Mouse (Mus musculus) adrenal gland, adult (tissue): ENCODE measurements around the gene 1700102P08Rik.
A peak's percentile ranks its signal among the peaks of the same experiment; 100 is the strongest.

Experiments used
- DNase-seq, 2 experiments: peaks; one replicate each; pipeline ENCODE4 v3.0.0; 2022 to 2023; ENCODE audit warnings: low spot score in 1 of 2; ENCODE audit not compliant: inconsistent age in 2 of 2

The 1700102P08Rik gene

DNA sequence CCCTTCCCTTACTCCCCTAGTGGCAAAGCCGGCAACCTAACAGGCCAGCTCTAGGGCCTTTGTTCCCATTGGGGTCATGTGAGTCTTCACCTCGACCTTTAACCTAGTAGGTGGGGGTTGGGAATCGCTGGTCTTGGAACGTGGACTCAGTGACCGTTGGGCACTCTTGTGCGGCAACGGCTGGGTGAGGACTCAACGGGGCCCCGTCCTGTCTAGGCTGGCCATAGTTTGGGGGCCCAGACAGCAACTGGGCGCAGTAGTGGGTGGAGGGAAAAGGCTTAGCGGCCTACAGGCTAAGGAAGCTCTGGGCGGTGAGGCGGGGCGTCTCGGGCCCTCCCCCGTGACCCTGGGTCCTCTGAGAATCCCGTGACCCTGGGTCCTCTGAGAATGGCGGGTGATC lies at the start of gene 1700102P08Rik:
1700102P08Rik (plus strand) TSS at position 130 of the 400 bp plus-strand sequence.
- peak in 1 of 2 experiments; percentile 17 for DNase-seq

DNA sequence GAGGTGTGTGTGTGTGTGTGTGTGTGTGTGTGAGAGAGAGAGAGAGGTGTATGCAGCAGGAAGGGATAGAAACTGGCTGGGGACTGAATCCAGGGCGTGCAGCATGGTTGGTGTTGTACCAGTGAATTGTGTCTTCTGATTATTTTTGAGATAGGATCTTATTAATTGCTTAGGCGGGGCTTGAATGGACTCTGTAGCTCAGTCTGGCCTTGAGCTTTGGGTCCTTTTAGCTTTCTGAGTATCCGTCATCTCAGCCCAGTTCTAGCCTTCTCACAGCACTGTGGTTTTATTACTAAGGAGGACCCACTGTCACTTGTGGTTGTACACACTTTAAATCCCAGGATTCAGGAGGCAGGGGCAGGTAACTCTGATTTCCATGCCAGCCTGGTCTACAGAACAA lies 49.3 kb upstream of the 1700102P08Rik start:
- DNase-seq = peak; percentile 38 to 80

DNA sequence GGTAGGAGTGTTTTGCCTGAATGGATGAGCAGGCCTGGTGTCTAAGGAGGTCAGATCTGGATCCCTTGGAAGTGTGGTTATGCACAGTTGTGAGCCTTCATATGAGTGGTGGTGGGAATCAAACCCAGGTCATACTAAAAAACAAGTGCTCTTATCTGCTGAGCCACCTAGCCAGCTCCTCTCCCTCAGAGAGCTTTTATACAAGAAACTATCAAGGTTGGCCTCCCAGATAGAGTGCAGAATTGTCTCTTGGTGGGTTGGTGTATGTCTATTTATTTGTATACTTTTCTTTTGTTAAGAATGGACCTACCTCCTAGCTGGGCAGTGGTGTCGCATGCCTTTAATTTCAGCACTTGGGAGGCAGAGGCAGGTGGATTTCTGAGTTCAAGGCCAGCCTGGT lies 48.8 kb upstream of the 1700102P08Rik start:
- no peak for DNase-seq

DNA sequence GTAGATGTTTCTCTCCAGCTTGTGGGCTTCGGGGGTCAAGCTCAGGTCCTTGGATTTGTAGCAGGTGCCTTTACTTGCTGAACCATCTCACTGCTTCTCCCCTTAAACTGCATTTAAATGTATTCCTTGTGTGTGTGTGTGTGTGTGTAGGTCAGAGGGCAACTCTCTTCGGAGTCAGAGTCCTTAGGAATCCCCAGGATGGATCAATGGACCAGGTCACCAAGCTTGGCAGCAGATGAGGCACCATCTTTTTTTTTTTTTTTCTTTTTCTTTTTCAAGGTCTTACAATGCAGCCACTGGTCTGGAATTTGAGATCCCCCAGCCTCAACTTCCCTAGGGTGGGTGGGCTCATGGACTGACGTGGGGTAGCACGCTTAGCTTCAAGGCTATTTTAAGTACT lies 48.1 kb upstream of the 1700102P08Rik start:
- no peak for DNase-seq

DNA sequence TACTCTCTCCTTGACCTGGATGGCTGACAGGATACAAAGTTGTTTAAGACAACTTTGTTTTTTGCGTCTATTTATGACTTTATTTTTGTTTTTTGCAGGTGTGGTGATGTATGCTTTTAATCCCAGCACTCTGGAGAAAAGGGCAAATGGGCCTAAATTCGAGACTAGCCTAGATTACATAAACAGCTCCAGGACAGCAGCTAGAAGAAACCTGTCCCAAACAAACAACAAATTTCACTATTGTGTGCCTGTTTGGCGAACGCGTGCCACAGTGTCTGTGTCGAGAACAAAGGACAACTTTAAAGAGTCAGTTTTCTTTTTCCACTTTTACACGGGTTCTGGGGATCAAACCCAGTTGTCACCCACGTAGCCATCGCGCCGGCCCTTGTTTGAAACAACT lies 45.6 kb upstream of the 1700102P08Rik start:
- DNase-seq = peak in 1 of 2 experiments; percentile 17

DNA sequence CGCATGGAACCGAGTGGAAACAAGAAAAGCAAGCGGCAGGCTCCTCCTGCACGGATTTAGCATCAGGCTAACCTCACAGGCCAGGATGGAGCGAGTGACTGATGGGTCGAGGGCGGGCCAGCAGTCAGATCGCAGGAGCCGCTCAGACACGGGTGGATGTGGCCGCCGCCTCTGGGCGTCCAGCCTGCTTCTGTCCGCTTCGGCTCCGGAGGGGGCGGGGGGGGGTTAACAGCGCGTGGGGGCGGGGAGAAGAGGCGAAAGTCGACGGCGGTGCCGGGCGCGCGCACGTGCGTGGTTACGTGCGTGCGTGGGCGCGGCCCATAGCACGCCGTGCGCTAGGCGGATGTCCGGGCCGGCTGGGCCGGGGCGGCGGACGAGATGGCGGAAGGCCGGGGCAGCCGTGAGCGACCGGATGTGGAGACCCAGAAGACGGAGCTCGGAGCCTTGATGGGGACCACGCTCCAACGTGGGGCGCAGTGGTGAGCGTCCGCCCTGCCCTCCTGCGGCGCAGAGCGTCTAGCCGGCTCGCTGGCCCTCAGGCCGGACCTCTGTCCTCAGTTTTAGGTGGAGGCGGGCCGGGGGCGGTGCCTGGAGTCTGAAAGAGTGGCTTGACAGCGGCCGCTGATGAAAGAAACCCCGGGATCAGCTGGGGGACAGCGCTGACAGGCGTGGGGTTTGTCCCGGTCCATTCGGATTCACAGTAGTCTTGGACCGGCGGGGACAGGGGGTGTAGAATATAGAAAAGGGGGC lies 44.9 kb upstream of the 1700102P08Rik start, which contains the start of gene Usp4:
Usp4 (plus strand) TSS at position 314 of the 750 bp plus-strand sequence.
- DNase-seq = peak; percentile 92 to 97

DNA sequence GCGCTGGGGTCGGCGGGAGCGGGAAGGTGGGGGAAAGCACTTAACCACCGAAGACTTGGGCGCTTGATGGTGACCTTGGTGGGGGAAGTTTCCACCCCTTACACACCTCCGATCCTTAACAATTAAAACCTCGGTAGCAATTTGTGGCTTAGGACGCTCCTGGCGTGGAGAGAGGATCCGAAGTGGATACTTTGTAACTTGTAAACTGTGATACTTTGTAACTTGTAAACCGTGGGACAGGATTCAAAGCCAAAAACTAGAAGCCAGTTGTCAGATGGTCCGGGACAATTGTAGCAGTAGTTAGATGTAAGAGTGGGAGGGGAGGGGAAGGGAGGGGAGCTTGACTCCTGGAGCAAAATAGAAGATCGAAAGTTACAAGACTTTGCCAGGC lies 44.3 kb upstream of the 1700102P08Rik start:
- DNase-seq = no peak

DNA sequence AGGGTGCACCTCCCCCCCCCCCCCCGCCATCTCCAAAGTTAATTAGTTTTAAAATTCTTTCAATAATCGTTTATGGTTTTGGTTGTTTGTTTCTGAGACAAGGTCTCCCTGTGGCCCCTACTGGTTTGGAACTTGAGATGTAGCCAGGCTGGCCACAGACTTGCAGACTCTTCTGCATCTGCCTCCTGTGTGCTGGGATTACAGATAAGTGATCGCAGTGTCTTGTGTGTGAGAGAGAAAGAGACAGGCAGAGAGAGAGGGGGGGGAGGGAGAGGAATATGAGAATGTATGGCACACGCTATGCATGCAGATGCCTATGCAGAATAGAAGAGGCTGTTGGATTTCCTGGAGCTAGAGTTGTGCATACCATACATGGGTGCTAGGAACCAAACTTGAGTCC lies 42.9 kb upstream of the 1700102P08Rik start:
- DNase-seq = no peak

DNA sequence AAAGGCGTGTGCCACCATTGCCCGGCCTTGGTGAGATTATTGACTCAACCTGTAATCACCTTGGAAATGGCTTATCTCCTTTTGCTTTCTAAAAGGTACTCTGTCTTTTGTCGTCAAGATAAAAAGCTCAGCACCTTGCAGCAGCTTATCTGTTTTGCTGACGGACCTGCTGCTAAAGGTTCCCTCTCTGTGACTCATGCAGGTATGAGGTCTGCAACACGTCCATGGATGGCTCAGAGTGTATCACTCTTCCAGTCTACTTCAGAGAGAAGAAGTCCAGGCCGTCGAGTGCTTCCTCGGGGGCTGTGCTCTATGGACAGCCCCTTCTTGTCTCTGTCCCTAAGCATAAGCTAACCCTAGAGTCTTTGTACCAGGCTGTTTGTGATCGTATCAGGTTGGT lies 14.4 kb upstream of the 1700102P08Rik start:
- DNase-seq = no peak

DNA sequence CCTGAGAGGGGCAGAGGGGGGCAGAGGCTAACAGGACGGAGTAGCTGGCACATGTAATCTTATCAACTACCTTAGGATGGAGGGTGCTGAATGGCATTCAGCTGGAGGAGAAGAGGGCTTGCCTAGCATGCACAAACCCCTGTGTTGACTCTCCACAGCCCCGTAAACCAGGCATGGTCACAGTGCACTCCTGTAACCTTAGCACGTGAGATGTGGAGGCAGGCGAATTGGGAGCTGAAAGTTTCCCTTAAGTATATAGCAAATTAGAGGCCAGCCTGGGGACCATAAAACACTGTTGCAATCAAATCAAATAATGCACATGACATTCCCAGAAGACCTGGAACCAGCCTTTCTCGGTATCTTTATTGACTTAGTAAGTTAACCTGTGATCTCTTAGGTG lies 13.9 kb upstream of the 1700102P08Rik start:
- DNase-seq = no peak

DNA sequence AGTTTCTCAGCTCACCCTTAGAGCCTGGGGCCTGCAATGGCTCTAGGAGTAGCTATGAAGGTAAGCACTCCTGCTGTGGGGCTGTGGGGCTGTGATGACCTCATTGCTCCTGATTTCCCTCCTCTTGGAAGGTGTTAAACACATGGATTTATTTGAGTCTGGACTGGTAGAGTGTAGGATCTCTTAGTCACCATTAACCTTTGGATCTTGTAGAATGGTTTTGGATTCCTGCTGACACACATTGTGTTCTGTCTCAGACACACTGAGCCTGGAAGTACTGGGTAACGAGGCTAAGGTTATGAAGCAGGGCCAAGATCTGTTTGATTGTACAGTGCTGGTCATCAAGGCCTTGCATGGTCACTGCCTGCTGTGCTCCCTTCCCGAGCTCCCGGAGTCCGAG lies 13.3 kb upstream of the 1700102P08Rik start:
- no peak for DNase-seq

DNA sequence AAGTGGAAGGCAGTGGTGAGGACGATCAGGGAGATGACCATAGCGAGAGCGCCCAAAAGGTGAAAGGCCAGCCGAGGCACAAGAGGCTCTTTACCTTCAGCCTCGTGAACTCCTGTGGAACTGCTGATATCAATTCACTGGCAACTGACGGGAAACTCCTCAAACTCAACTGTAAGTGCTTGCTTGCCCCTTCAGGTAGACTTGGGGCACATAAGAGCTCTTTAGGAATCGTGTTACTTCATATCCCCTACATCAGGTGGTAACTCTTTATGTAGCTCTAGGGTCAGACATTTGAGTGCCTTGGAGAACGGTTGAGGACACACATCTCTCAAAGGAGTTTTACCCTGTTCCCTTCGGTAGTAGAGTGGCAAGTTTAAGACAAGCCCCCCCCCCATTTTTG lies 11.2 kb upstream of the 1700102P08Rik start:
- no peak for DNase-seq

DNA sequence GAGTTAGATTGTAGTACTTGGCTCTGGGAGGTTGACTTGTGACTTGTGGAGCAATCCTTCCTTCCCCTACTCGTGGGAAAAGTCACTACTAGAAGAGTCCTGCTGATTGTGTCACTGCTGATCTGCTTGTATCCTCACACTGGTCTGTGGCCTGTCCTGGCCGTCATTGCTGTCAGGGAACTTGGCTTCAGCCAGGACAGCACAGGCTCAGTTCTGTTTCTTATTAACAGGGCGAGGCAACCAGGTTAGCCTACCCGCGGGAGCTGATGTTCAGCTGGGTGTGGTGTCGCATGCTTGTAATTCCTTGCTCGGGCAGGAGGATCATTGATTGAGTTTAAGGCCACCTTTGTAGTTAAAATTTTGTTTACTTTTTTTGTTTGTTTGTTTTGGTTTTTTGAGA lies 7.6 kb upstream of the 1700102P08Rik start:
- no peak for DNase-seq

DNA sequence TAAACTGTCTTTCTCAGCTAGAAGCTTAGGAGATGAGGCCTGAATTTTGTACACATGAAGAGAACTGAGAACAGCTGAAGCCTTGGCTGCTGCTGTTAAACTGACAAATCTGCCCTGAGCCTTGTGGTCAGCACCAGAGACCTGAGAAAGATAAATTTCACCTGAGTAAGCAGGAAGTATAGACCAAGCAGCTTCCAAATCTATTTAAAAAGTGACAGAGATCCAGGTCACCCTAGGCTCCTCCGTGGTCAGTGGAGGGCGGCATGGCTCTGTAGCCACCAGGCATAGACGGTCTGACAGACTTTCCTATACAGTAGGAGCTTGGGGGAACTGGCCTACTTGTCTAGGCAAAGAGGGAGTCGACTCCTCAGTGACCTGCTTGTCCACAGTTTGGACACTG lies 5.8 kb upstream of the 1700102P08Rik start:
- peak in 1 of 2 experiments; percentile 41 for DNase-seq

DNA sequence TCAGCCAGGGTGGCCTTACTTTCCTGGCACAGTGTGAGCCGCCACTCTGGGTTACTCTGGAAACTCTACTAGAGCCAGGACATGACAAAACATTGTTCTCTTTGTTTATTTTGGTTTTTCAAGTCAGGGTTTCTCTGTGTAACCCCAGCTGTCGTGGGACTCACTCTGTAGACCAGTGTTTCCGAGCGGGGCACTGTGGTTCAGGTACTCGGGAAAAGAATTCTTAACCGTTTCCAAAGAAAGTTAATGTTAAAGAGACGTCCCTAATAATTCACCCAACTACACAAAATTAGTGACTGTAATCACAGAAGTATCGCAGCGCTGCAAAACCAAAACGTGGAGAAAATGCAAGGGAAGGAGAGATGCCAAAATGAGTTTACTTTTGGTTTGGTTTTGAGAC lies 4.0 kb upstream of the 1700102P08Rik start:
- no peak for DNase-seq

DNA sequence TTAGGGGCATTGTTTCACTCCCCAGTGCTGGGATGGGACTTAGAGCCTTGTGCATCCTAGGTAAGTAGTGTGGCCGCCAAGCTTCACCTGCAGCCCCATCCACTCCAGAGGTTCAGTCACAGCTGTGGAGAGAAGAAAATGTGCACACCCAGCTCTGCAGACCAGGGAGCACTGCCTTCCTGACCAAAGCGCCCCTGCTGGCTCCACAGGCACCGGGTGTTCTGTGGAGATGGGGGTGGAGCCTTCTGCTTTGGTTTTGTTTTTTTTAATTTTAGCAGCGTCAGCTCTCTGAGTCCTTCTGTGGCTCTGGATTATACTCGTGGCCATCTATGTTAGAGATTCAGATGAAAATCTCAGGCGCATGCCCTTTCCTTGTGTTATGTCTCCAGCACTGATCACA lies 3.4 kb upstream of the 1700102P08Rik start:
- DNase-seq = no peak

DNA sequence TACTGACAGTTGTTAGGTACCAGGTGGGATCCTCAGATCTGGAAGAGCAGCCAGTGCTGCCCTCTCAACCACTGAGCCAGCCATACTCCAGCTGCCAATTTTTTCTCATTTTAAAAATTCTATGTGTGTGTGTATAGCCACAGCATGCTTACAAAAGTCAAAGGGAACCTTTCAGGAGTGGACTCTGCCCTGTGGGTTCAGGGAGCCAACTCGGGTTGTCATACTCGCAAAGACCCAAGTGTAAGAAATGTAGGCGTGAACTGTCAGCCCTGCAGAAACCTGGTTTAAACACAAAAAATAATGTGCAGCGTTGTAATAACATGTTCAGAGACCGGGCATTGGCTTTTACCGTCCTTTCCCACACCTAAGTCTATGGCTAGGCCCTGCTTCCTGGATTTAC lies 1.6 kb downstream of the 1700102P08Rik start:
- DNase-seq = no peak

DNA sequence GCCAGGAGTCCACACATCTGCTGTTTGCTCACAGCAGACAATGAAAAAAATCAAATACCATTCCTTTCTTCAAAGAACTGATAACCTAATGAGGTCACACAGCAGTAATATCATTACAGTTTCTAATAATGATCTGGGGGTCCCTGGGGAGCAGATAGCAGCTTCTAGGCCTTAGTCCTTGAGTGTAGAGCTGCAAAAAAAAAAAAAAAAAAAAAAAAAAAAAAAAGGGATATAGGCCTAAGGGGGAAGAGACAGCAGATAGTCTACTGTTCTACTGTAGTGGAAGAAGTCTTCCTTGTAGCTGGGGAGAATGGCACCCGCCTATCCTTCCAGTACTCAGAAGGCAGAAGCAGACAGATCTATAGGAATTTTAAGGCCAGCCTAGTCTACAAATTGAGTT lies 2.8 kb downstream of the 1700102P08Rik start:
- DNase-seq = no peak

DNA sequence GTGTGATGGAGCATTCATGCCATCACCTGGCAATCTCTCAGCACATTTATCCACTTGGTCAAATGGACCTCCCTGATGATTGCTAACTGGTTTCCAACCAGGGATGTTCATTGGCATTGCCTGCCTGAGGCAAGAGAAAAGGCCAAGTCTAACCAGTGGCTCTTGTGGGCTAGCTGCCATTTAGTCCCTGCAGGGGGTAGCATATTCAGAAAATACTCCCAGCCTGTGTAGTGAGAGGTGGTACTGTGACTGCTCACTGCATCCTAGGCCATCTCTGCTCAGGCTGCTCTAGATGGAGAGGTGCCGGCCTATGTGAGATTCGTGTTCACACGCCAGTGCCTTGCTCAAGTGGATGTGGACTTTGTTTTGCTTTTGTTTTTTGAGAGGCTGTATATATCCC lies 5.7 kb downstream of the 1700102P08Rik start:
- no peak for DNase-seq

DNA sequence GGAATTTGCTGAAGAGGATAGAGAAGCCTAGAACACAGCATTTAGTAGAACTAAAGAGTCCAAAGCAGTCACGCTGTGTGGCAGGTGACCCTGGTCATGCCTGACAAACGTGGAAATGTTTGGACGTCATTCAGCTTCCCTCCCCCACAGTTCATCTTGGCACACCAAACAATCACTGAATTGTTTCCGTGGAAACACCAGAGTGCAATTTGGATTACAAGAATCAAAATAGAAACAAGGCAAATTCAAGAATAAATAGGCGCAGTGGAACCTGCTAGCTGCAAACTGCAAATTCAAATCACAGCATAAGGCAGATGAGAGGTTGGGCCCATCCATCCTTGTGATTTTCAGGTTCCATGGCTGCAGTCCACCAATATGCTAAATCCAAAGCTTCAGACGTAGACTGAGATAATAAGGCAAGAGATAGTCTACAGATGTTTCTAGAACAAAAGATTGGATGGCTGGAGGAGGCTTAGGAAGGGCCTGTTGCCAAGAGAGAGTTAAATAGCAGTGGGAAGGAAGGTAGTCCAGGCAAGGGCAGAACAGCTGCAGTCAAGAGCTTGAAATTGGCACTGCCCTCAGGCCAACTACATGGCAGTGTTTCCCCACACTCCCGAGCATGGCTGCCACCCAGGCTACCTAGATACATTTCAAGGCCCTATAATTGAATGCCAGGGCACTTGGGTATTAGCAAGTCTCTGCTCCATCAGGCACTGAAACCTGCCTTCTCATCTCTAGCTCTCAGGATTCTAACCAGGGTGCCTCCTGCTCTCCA lies 8.8 kb downstream of the 1700102P08Rik start:
- peak; percentile 35 to 83 for DNase-seq

DNA sequence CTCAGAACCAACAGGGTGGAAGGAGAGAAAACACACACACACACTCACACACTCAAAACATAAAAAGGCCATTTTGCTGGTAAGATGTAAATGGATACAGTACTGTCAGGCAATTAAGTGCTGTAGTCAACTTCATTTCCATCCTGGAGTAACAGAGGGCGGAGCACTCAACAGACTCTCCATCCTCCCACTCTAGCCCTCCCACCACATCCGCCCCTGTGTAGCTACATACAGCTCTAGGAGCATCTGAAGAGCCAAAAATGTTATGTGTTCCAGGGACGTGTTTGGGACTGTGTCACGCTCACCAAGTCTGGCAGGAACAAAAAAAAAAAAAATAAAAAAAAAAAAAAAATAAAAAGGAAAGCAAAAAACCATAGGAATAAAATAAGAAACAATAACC lies 10.5 kb downstream of the 1700102P08Rik start:
- no peak for DNase-seq

DNA sequence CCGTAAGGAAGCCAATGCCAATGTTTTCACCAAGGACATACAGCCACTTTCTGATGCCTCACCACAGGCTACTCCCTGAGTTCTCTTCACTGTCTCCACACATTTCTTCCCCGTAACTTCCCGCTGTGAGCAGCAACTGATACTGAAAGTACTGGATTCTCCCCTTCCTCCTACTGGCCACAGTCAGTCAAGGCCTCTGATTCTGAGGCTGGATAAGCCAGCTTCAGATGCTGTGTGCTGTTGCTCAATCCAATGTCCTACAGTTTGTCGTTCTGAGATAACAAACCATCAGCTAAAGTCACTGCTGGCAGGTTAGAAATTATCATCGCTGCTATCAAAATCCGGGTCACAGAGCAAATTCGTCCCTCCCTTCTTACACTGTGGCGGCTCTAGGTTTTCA lies 11.8 kb downstream of the 1700102P08Rik start:
- peak in 1 of 2 experiments; percentile 40 for DNase-seq
